Mouse (Mus musculus) c-Kit-positive CD71-positive TER-119-positive erythroid progenitor cells, embryonic 14.5 days (primary cell): Measurements from ENCODE around the gene Fchsd2.
A peak's percentile ranks its signal among the peaks of the same experiment; 100 is the strongest.

Source experiments
- DNase-seq: peaks from one replicate; pipeline ENCODE4 v3.0.0-alpha.2; 2013; ENCODE audit warnings: low spot score

Fchsd2 gene

DNA sequence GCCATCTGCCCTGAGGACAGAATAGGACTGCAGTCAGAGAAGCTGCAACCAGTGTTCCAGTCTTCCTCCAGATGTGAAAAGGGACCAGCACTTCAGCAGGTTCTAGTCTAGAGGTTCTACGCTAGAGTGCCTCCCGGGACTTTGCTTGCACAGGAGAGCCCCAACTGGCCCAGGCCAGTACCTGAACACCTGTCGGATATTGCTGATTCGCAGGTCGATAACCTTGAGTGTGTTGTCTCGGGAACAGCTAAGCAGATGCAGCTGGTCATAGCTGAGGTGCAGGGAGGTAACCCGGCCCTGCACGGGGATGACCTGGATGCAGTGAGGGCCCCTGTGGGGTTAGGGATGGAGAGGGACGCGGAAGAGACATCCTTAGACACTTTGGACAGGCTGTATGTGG, 197.7 kb downstream of the Fchsd2 start:
- DNase-seq: no peak

DNA sequence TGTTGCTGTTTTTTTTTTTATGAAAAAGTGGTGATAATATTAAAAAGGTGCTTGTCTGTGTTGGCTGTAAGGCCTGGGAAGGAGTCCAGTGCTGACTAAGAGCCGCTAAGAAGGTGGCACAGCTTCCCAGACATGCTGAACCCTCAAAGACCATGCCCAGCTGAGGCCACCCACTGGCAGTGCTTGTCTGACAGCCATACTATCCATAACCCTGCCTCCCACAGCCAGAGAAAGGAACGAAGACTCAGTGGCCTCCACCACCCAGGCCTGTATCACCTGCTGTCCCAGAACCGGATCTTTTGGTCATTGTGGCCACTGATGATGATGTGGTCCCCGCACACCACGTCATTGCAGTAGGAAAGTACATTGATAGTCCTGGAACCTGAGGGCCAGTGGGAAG, 198.5 kb downstream of the Fchsd2 start:
- no peak for DNase-seq

DNA sequence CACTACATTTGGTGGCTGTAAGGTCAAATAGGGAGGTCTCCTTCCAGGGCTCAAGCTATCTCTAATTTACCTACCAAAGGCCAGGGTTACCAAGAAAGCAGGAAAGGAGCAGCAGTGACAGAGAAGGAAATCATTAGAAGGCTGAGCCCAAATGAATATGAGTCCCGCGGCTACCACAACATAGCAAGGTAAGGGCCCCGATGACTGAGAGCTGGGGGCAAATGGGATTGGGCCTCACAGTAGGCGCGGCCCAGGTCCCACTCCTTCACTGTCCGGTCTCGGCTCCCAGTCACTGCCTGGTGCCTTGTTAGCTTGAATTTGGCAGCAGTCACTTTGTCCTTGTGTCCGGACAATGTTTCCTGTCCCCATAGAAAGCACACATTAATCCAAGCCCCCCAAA, 199.0 kb downstream of the Fchsd2 start:
- DNase-seq: no peak

DNA sequence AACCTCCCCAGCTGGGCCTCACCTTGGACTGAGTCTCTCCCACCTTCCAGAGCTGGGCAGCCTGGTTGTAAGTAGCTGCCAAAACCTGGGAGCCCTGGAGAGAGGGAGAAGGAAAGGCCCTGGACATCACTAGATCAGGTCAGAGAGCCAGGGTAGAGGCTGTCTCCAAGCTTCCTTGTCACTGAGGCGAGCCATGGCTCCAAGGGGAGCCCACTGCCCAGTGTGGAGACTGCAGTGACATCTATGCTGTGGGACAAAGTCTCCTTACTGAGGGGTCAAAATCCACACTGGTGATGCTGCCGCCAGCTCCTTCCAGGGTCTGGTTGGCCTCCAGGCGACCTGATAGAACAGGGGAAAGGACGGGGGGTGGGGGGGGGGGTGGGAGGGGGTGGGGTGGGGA, 199.4 kb downstream of the Fchsd2 start:
- no peak for DNase-seq

DNA sequence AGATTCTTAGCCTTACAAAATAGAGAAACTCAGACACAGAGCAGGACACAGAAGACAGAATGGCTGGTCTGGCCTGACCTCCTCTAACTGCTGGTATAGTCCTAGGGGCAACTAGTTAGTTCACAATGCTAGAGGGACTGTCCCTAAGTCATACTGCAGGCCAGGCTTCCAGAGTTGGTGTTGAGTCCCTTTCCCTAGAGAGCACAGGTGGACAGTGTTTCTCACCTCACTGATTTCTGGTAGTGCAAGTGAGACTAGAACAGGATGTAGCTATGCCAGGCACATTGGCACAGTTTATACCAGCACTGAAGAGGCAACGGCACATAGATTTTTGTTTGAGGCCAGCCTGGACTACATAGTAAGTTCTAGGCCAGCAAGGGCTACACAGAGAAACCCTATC, 200.0 kb downstream of the Fchsd2 start:
- no peak for DNase-seq

DNA sequence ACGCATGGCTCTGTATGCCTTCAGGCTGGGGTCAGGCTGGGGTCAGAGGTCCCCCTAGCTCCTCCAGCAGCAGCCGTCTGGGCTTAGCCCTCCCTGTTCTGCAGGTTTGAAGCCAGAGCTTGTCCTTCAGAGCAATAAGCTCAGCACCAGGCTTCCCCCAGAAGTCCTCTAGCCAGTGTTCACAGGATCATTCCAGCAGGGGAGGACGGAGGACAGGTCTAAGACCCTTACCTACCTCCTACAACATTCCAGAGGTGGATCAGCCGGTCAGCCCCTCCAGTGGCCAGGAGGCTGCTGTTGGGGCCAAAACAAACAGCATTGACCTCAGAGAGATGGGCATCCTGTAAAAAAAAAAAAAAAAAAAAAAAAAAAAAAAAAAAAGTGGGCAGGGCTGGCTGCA, 200.5 kb downstream of the Fchsd2 start:
- DNase-seq: no peak

DNA sequence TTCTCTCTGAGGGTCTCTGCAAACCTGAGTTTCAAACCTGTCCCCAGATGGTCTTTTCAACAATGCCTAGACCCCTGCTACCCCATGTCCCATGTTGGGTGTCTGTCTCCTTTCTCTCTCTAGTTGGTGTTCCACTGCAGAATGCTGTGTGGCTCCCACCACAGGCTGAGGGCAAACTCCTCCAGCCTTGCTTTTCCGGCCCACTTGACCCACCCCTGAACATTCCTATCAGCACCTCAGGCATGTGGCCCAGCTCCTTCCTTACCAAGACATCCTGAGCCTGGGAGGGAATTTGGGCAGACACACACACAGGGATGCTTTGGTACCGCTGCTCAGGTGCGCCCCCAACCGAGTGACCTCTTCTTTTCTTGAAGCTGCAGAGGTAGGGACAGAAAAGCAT, 200.9 kb downstream of the Fchsd2 start:
- DNase-seq: no peak

DNA sequence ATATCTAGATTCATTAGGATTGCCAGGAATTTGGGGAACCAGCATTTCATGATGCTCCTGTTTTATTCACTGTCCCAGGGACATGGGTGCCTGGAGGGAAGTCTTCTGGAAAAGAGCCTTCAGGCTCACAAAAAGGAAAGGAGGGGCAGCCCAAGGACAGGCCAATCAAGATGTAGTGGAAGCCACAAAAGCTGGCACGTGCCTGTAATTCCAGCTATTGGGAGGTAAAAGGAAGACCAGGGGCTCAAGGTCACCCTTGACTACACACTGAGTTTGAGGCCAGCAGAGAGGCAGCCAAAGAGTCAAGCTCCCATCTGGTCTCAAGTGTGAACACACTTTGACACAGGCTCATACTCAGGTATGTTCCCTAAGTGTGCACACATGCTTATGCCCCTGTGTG, 202.8 kb downstream of the Fchsd2 start:
- no peak for DNase-seq

DNA sequence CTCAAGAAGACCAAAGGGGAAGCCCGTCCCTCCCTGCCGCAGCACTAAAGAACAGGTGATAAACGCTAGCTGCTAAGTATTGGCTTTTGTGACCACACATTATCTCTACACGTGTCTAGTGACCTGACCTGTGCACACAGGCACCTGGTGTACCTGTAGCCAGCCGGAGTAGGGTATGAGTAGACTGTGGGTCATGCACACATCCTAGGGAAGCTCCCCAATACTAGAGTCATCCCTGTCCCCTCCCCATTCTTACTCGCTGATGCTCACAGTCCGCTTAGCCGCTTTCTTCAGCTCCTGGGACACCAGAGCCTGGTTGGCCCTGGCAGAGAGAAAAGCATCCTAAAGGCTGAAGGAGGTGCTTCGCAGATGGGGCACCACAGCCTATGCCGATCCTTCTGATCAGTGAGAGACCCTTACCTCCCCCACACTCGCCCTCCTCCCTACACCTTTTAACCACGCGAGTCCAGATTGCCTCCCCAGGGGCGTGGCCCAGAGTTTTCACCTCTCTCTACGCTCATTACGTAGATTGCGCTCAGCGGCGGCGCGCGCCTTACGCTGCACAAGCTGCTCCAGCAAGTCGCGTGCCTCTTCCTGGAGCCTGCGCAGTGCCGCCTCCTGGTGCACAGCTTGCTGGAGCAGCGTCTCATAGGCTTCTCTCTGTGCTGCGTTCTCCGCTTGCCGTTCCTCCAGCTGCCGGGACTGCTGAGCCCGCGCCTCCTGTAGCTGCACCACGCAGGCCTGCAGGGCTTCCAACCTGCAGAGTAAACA, 203.8 kb downstream of the Fchsd2 start:
- DNase-seq: no peak

DNA sequence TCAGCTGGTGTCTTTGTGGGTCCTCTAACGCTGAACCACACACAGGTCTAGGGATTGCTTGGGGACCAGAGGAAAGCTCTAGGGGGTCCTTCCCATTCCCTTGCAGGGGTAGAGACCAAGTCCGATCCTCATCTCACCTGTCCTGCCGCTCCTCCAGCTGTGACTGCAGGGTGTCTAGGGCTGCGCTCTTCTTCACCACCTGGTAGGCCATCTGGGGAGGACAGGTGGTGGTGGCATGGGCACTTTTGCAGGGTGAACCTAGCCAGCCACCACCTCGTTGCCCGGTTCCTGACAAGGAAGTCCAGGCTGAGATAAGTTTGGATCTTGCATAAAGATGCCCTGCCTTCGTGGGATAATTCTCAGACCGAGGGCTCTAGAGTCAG, 204.4 kb downstream of the Fchsd2 start:
- no peak for DNase-seq

DNA sequence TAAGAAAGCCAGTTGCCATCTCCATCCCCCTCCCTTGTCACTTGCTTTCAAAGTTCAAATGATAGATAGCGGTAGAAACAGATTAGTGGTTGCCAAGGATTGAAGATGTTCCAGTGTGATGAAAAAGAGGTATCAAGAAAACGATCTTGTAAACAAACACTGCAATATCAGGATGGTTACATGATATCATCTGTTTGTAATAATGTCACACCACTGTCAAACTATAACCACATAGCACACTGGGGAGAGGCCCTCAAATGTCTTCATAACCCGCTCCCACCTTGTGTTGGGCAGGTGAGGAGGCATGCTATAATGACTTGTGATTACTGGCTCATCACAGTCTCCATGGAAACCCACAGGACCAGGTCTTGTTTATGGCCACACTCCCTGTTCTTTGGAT, 205.7 kb downstream of the Fchsd2 start:
- no peak for DNase-seq

DNA sequence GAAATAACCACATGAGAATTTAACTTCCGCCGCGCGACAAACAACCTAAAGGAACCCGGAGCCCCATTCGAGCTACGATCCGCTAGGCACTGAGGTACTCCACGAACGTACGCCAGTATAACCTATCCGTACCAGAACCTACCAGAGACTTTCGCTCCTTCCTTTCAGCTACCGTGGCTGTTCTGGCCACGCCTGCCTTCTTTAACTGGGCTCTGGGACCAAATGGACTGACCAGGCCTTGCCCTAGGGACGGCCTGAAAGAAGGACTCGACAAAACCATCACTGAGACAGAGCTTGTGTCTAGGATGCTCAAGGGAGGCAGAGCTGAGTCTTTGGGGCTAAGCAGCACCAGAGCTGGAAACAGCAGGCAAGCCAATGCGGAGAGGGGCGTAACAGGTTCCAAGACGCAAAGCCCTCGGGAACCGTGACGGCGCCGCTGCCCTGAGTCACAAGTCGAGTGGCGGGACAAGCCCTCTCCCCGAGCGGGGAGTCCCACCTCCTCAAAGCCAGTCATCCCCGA, 208.8 kb downstream of the Fchsd2 start:
- DNase-seq: peak; percentile 37

DNA sequence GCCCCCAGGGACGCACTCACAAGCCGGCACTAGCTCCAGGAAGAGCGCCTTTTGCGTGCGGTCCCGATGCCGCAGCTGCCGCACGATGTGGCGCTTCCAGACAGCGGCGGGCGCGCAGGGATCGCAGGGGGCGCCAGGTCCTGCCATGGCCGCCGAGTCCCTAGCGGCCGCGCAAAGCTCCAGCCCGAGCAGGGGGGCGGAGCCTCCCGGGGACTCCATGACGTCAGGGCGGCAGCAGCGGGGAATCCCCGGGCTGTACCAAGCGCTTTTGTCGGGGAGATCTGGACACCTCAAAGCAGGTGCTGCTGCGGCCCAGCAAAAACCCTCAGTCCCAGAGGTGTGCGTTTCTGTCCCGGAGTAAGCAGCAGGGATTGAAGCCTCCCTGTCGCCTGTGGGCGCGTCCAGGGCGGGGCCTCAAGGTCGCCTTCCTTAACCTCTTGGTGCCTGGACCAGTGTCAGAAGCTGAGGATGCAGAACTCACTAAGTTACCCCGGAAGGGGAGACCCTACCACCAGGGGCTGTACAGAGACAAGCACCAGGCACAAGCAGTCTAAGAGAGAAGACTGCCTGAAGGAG, 209.3 kb downstream of the Fchsd2 start, which contains the start of gene Atg16l2:
Gene Atg16l2, minus strand, starts transcription at position 371 of the 576 bp plus-strand sequence.
- DNase-seq: peak; percentile 87

DNA sequence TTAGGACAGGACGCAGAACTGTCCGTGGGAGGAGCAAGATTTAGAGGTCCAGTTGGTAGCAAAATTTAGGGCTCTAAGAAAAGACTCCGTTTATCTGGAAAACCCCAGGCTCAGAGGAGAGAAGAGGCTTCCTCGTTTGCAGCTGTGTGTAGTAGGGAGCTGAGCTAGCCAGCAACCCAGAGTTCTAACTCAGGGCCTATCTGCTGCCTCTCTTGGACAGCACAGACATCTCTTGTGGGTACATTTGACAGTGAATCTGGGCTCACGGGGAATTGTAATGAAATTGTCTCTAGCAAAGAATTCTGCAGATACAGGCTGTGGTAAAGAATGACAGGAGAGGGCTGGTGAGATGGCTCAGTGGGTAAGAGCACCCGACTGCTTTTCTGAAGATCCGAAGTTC, 210.0 kb downstream of the Fchsd2 start:
- DNase-seq: no peak

DNA sequence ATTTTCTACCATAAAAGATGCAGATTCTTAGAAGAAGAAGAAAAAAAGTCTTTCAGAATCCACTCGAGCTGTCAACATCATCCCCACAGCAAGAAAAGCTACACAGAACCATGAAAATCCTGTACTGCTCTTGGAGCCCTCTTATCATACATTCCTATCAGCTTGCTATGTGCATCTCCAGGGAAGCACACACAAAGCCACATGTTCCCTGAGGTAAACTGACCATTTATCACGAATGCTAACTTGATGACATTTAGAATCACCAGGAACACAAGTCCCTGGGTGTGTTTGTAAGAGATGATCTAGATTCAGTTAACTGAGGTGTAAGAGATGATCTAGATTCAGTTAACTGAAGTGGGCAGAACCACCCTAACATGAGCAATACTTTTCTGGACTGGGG, 214.2 kb downstream of the Fchsd2 start:
- no peak for DNase-seq

DNA sequence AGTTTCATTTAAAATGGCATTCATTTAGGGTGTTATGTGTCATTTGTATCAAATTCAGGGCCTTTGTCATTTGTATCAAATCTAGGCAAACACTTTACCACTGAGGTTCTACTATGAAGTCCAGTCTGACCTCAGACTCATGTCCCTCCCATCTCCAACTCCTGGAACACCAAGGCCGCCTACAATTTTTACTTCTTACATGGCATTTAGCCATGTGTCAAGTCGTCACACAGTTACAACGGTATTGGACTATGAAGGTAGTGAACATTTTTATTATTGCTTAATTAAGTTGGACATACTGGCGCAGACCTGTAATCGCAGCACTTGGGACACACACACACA, 217.3 kb downstream of the Fchsd2 start:
- DNase-seq: no peak

DNA sequence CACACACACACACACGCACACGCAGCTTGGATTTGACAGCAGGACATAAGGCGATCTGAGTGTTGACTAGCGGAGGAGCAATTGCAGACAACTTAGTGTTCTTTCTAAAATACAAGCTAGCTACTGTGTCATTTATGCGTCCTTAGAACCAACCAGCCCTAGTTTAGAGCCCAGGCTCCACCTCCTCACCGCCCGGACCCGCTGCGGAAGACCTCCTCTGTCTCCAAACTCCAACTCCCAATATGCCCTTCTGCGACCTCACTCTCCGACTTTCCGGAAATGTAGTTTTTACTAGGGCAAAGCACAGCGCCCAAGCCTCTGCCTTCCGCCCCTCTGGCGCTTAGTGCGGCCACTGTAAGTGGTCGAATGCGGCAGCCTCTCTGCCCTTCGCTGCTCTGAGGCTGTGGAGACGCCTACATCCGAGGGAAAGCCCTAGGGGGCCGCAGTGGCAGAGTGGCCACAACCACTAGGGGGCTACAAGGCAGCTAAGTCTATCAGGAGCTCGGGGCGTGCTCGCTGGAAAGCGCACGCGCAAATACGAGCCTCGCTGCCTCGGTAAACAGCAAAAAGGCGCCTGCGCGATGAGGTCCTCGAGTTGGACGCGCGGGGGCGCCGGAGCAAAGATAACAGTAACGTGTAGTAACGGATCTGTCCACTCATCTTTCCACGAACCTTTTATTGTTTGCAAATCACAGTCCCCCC, 217.8 kb downstream of the Fchsd2 start:
- peak; percentile 97 for DNase-seq

DNA sequence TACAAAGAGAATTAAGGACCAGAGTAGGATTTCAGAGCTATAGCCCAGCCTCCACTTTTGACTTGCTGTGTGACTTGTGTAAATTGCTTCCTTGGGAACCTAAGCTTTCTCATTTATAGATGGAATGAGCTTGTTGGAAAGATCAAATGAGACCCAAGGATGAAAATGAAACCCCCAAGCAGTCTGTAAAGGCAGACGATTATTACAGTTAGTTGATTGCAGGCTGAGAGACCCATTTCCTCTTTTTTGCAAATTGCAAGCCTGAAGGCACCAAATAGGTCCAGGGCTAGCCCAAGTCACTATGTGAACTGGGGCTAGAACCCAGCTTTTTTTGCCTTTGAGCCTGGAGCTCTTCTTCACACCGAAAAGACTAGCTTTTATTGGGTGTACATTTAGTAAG, 218.4 kb downstream of the Fchsd2 start:
- no peak for DNase-seq

DNA sequence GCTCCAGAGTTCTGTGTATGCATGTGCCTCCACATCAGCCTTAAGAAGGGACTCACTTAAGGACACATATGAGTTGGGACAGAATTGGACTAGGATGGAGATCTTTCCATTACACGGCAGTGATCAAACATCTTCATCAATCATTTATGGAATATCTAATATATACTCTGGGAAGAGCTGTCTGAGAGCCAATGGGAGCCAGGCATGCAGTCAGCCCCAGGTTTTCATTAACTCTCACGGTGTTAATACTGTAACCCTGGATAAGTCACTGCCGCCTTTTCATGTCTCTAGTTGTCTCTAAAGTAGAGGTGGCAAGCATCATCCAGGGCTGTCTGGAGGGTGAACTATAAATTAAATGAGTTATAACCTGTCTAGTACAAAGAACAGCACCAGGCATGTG, 220.4 kb downstream of the Fchsd2 start:
- no peak for DNase-seq

DNA sequence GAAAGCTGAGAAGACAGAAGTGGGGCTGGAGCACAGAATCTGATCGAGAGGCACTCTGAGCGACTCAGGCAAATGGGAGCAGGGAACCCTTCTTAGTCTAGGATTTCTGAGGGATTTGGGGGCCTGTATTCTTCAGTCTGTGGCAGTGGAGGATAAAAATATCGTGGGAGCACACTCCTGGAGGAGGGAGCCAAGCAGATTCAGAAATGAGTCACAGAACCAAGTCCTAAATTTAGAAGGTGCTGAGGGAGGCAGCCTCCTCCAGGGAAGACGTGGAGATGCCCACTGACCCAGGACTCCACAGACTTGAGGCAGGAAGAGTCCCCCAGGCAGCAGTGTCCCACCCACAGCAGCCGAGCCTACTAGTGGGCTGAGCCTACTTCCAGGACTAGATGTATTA, 221.7 kb downstream of the Fchsd2 start:
- no peak for DNase-seq

DNA sequence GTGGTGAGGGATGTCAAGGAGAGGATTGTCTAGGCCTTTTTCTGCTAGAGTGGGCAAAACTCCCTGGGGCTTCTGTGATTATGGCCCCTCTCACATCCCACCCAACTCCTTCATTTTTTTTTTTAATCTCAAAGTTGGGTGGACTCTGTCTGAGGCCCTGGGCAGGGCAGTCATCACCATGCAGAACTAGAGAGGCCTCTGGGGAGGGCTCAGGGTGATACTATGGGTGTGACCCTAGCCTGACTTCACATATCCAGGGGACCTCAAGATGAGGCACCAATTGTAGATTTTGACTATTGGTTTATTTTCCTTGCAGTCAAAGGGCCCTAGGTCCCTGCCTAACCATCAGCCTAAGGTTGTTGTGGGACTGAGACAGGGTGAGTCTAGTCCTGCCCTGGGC, 223.0 kb downstream of the Fchsd2 start:
- peak; percentile 48 for DNase-seq

DNA sequence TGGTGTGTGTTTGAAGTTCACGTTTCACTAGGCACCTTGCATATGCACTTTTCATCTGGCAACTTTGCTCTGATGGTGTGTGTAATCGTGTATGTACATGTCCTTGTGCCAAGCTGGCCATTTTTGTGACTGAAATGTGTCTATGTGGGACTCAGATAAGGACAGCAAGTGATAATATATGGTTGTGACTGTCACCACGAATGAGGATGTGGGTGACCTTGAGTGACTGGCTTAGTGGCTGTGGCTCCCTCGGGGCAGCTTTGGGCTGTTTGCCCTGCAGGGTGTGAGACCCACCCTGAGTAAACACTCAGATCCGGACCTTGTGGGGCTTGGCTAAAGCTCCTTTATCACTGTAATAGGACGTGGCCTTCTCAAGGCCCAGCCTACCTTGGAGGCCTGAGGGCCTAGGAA, 223.9 kb downstream of the Fchsd2 start:
- DNase-seq: peak; percentile 66

DNA sequence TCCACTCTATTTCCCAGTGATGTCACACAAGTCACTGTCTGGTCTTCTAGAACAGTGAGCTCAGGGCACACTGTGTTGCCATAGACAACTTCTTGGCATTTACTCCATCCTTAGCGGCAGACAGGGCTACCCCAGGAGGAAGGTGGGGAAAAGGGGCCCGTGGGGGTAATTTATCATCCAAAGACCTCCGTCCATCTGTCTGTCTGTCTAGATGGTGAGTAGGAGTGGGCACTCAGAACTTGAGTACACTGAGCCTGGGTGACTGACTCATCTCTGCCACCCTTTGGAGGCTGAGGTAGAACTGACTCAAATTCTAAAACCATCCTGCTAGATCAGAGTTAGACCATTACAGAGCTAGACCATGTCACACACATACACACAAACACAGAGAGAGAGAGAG, 224.4 kb downstream of the Fchsd2 start, which contains the start of gene Stard10:
Gene Stard10, plus strand, starts transcription at position 73 of the 400 bp plus-strand sequence.
- DNase-seq: no peak
